Mouse (Mus musculus) liver, adult 2 months (tissue): Measurements from ENCODE around the gene Zfp941. TPM values are rescaled to one million over a fixed set of nuclear protein-coding genes. Genes with fewer than 3 reads are reported as not detected.

ENCODE experiments used
- DNase-seq: peaks from one replicate; pipeline ENCODE4 v3.0.0-alpha.2; 2011; ENCODE audit warnings: low read depth, low spot score; ENCODE audit errors: extremely low read depth
- H3K27ac ChIP-seq: fragments of 200-500 bp; replicated peaks from 2 replicates; pipeline ENCODE4 v1.5.1; 2012; ENCODE audit warnings: low read depth, mild to moderate bottlenecking, control low read depth, inconsistent platforms, low read length; ENCODE audit not compliant: insufficient read depth
- H3K27me3 ChIP-seq: fragments of 200-500 bp; 2 replicates; pipeline ENCODE4 v1.6.1; 2012; ENCODE audit warnings: mild to moderate bottlenecking, moderate library complexity, low read length, inconsistent platforms; ENCODE audit not compliant: control insufficient read depth, insufficient read depth
- H3K36me3 ChIP-seq: fragments of 200-500 bp; 2 replicates; pipeline ENCODE4 v1.6.1; 2012; ENCODE audit warnings: low read length, inconsistent platforms; ENCODE audit not compliant: control insufficient read depth, insufficient read depth
- H3K4me1 ChIP-seq: fragments of 200-500 bp; 2 replicates; pipeline ENCODE4 v1.6.1; 2011; ENCODE audit warnings: low read length; ENCODE audit not compliant: control insufficient read depth, insufficient read depth
- H3K4me3 ChIP-seq: fragments of 200-500 bp; 2 replicates; pipeline ENCODE4 v1.5.1; 2011; ENCODE audit warnings: low read depth, mild to moderate bottlenecking, control low read depth, low read length, moderate library complexity; ENCODE audit not compliant: insufficient read depth
- H3K79me2 ChIP-seq: fragments of 200-500 bp; 2 replicates; pipeline ENCODE4 v1.6.1; 2012; ENCODE audit warnings: inconsistent platforms, mild to moderate bottlenecking, low read length, moderate library complexity; ENCODE audit not compliant: control insufficient read depth, insufficient read depth
- H3K9ac ChIP-seq: fragments of 200-500 bp; 2 replicates; pipeline ENCODE4 v1.6.1; 2012; ENCODE audit warnings: low read depth, mild to moderate bottlenecking, control low read depth, inconsistent platforms, low read length
- CTCF ChIP-seq: fragments of 200-500 bp; IDR thresholded peaks from 2 replicates; pipeline ENCODE4 v1.5.1; 2011; ENCODE audit warnings: low read depth, low read length, control low read depth
- POLR2A ChIP-seq: fragments of 200-500 bp; IDR thresholded peaks from 2 replicates; pipeline ENCODE4 v1.6.1; 2011; ENCODE audit warnings: low read length, control low read depth; ENCODE audit not compliant: insufficient read depth; ENCODE audit errors: extremely low read depth
- WGBS: fragments of 180-500 bp; shearing (Covaris S2); methylation state at CpG from one replicate; pipeline ENCODE4 v1.1.7; 2018; 5-methylcytosine and 5-hydroxymethylcytosine counted together
- polyA plus RNA-seq: library from polyadenylated mRNA; depleted of rRNA; stranded (reverse); fragments of >200 nt; gene quantifications from 2 replicates; pipeline ENCODE4 v1.2.3, GENCODE M21; 2012
- total RNA-seq: library from RNA; depleted of rRNA; stranded (reverse); fragments of >200 nt; gene quantifications from 2 replicates; pipeline ENCODE4 v1.2.3, GENCODE M21; 2014

The Zfp941 gene
- total and polyA plus RNA-seq, 2 experiments, result 0.34 to 1.0 TPM

GRCm38 (mm10) chr7:140844905-140845665, 23.1 kb upstream of the Zfp941 start, which contains the start of gene Scgb1c1:
Gene Scgb1c1 (plus strand): TSS chr7:140845547.
- DNase-seq, result peak; percentile 73
- Histone ChIP-seq H3K4me1 (peaks cover 3% of the 10 kb centered on the region; the same call in 1 of the 2 replicates), H3K79me2 (no peaks in the 10 kb centered on the region), H3K27ac (no peak within 1 kb of the TSS), H3K9ac (no peak within 1 kb of the TSS), H3K36me3 (no peaks in the 10 kb centered on the region), H3K27me3 (no peaks in the 10 kb centered on the region), H3K4me3 (no peak within 1 kb of the TSS)
- TF ChIP-seq POLR2A, result no peak
- TF ChIP-seq CTCF, result peak; percentile 94
- 28% methylated on average over 14 of the region's 14 CpGs for WGBS

- Histone ChIP-seq H3K36me3 (0 out of 2 replicates have a peak, but pooled peaks cover 3% of the 10 kb centered on the region), H3K27ac (no peak overlapping the region), H3K79me2 (no peaks in the 10 kb centered on the region), H3K4me1 (peaks cover 3% of the 10 kb centered on the region; the same call in 1 of the 2 replicates), H3K4me3 (no peak overlapping the region), H3K9ac (no peak overlapping the region), H3K27me3 (no peaks in the 10 kb centered on the region)
- 77% methylated on average over 7 of the region's 7 CpGs for WGBS
- TF ChIP-seq POLR2A (no peak), CTCF (no peak)
- no peak for DNase-seq
Measured at GRCm38 (mm10) chr7:140843806-140844205, 21.8 kb upstream of the Zfp941 start.

- DNase-seq, result peak; percentile 50
- Histone ChIP-seq H3K4me1 (peaks cover 15% of the 10 kb centered on the region), H3K27me3 (no peaks in the 10 kb centered on the region), H3K9ac (no peak overlapping the region), H3K4me3 (no peak overlapping the region), H3K36me3 (peaks cover 20% of the 10 kb centered on the region), H3K79me2 (peaks cover 3% of the 10 kb centered on the region; the same call in 1 of the 2 replicates), H3K27ac (no peak overlapping the region)
- 43% methylated on average over 19 of the region's 19 CpGs for WGBS
- TF ChIP-seq POLR2A (no peak), CTCF (no peak)
Measured at GRCm38 (mm10) chr7:140840750-140841735, 19.1 kb upstream of the Zfp941 start.

GRCm38 (mm10) chr7:140839556-140839955, 17.6 kb upstream of the Zfp941 start:
- Histone ChIP-seq H3K79me2 (peaks cover 3% of the 10 kb centered on the region; the same call in 1 of the 2 replicates), H3K9ac (no peak overlapping the region), H3K4me1 (peaks cover 15% of the 10 kb centered on the region), H3K36me3 (peaks cover 20% of the 10 kb centered on the region), H3K27me3 (no peaks in the 10 kb centered on the region), H3K4me3 (no peak overlapping the region), H3K27ac (no peak overlapping the region)
- WGBS, result 76% methylated on average over 5 of the region's 5 CpGs
- no peak for DNase-seq
- TF ChIP-seq POLR2A (no peak), CTCF (no peak)

GRCm38 (mm10) chr7:140836243-140837115, 14.5 kb upstream of the Zfp941 start:
- H3K4me3 ChIP-seq, result peak overlapping the region; percentile 77
- no peak for DNase-seq
- peak overlapping the region; percentile 98 for H3K27ac ChIP-seq
- H3K79me2 ChIP-seq, result peaks cover 3% of the 10 kb centered on the region; the same call in 1 of the 2 replicates
- peaks cover 20% of the 10 kb centered on the region for H3K36me3 ChIP-seq
- TF ChIP-seq CTCF (no peak), POLR2A (no peak)
- H3K9ac ChIP-seq, result peak overlapping the region; percentile 90
- H3K27me3 ChIP-seq, result no peaks in the 10 kb centered on the region
- peaks cover 15% of the 10 kb centered on the region for H3K4me1 ChIP-seq
- WGBS, result 30% methylated on average over 9 of the region's 9 CpGs
